In the genomic region with DNA sequence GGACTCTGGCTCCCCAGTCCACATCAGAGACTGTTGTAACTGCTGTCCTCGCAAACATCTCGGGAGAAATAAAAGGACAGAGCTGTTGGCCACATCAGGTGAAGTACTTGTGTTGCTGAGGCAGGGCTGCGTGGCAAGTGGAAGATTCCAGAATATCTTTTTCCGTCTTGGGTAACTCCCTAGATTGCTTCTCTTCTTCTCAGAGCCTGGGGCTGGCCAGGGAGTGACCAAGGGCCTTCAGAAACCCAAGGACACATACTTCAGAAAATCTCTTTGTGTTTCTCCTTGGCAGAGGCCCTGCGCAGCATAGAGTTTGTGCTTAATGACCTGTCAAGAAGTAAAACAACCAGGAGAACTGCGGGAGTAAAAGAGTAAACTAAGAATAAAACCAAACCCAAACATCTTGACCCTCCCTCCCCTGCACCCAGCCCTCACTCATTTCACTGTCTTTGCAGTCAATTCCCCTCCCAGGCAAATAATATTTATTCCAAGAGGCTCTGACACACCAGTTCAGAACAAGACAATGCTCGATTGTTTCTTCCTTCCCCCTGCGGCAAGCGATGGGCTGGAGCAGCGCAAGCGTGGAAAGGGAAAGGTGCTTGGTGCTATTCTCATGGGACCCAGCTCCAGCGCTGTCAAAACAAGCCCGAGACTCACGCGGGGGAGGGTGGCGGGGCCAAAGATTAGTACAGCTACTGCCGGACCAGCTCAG, we compare ENCODE assay signal across 8 mouse cellular contexts.
DNase-seq lines count a peak whose midpoint lies in the region; ATAC-seq lines count a peak whose summit lies in the region.

No protein-coding gene starts in this region.

- peak; percentile 54 for DNase-seq in brain, adult 2 months (ENCODE audit: low read depth, low spot score)
- no peak for DNase-seq in hindbrain, embryonic 14.5 days (ENCODE audit: low spot score)
- peak; percentile 25 for DNase-seq in liver
- peak; percentile 72 for DNase-seq in ovary, adult 18-20 months (ENCODE audit: low spot score)
- DNase-seq in layer of hippocampus, postnatal 14 days (ENCODE audit: low spot score in 2 of 2) = no peak
- no peak for DNase-seq in left cerebral cortex, postnatal 10 days (ENCODE audit: extremely low spot score in 1 of 2, low spot score in 2 of 2)
- DNase-seq in frontal cortex, postnatal 25 days (ENCODE audit: low spot score in 2 of 2) = no peak

- no peak for ATAC-seq in forebrain, embryonic 15.5 days (replicated peaks)
- 0 out of 2 replicates have a peak, but pooled peaks have one; percentile 18 for ATAC-seq in hindbrain, embryonic 14.5 days (ENCODE audit: low FRiP score)

- no peaks in the 10 kb centered on the region for H3K36me3 ChIP-seq in forebrain, embryonic 15.5 days
- no peaks in the 10 kb centered on the region for H3K36me3 ChIP-seq in hindbrain, embryonic 14.5 days (replicated peaks; ENCODE audit: control insufficient read depth, insufficient read depth)

- H3K4me3 ChIP-seq in forebrain, embryonic 15.5 days = no peak overlapping the region
- 0 out of 2 replicates have a peak overlapping the region, but pooled peaks have one; percentile 3 for H3K4me3 ChIP-seq in hindbrain, embryonic 14.5 days (replicated peaks; ENCODE audit: low read length)

- H3K4me2 ChIP-seq in forebrain, embryonic 15.5 days (replicated peaks) = peak overlapping the region; percentile 16; the same call in 1 of the 2 replicates
- peak overlapping the region; percentile 41 for H3K4me2 ChIP-seq in hindbrain, embryonic 14.5 days (replicated peaks)

- no peaks in the 10 kb centered on the region for H3K9me3 ChIP-seq in forebrain, embryonic 15.5 days
- H3K9me3 ChIP-seq in hindbrain, embryonic 14.5 days (ENCODE audit: control insufficient read depth, low read length) = no peaks in the 10 kb centered on the region

- H3K4me1 ChIP-seq in forebrain, embryonic 15.5 days = peaks cover 4% of the 10 kb centered on the region; the same call in 1 of the 2 replicates
- H3K4me1 ChIP-seq in hindbrain, embryonic 14.5 days (replicated peaks; ENCODE audit: control insufficient read depth, insufficient read depth, low read length) = peaks cover 10% of the 10 kb centered on the region; the same call in 1 of the 2 replicates

- H3K27ac ChIP-seq in forebrain, embryonic 15.5 days (replicated peaks) = no peak overlapping the region
- no peak overlapping the region for H3K27ac ChIP-seq in hindbrain, embryonic 14.5 days

- no peaks in the 10 kb centered on the region for H3K27me3 ChIP-seq in forebrain, embryonic 15.5 days
- H3K27me3 ChIP-seq in hindbrain, embryonic 14.5 days (ENCODE audit: control insufficient read depth, insufficient read depth, low read length) = 0 out of 2 replicates have a peak, but pooled peaks cover 6% of the 10 kb centered on the region

- WGBS in forebrain, embryonic 15.5 days = 22% methylated on average over 17 of the region's 17 CpGs
- 22% methylated on average over 17 of the region's 17 CpGs for WGBS in hindbrain, embryonic 14.5 days

- intact Hi-C loops in left cerebral cortex, postnatal 10 days (cut with DNase I) = no loop called here

- no peak overlapping the region for H3K9ac ChIP-seq in forebrain, embryonic 15.5 days (replicated peaks)
- no peak overlapping the region for H3K9ac ChIP-seq in hindbrain, embryonic 14.5 days

Comparison
In these comparisons a context has a peak if more than half of its experiments do, and no peak if none do; other contexts are left out.
1. DNase-seq: peak in brain, adult 2 months (single experiment), liver (single experiment) and ovary, adult 18-20 months (single experiment); none in hindbrain, embryonic 14.5 days (single experiment), layer of hippocampus, postnatal 14 days (0 of 2), left cerebral cortex, postnatal 10 days (0 of 2) and frontal cortex, postnatal 25 days (0 of 2).